Mouse (Mus musculus) cerebellum, postnatal 25 days (tissue): ENCODE data around the gene Olfr809.

Source experiments
- DNase-seq, 2 experiments: peaks; one replicate each; pipeline ENCODE4 v3.0.0; 2021; ENCODE audit warnings: mixed read lengths in 2 of 2

Gene Olfr809

GRCm38 (mm10) chr10:129774338-129774737 is at the start of gene Olfr809:
Gene Olfr809, plus strand, starts transcription at chr10:129774638.
- DNase-seq: no peak

GRCm38 (mm10) chr10:129729275-129729674 is 45.2 kb upstream of the Olfr809 start, which contains the start of gene Olfr805:
Gene Olfr805, minus strand, starts transcription at chr10:129729375.
- no peak for DNase-seq

GRCm38 (mm10) chr10:129741821-129742220 is 32.6 kb upstream of the Olfr809 start, which contains the start of gene Olfr806:
Gene Olfr806, minus strand, starts transcription at chr10:129741921.
- no peak for DNase-seq

GRCm38 (mm10) chr10:129757693-129758092 is 16.7 kb upstream of the Olfr809 start, which contains the start of gene Olfr807:
Gene Olfr807, minus strand, starts transcription at chr10:129757793.
- no peak for DNase-seq

GRCm38 (mm10) chr10:129765182-129765581 is 9.3 kb upstream of the Olfr809 start, which contains the start of gene Olfr808:
Gene Olfr808, plus strand, starts transcription at chr10:129765482.
- no peak for DNase-seq

GRCm38 (mm10) chr10:129778123-129778522 is 3.7 kb downstream of the Olfr809 start:
- no peak for DNase-seq

GRCm38 (mm10) chr10:129794817-129795216 is 20.4 kb downstream of the Olfr809 start, which contains the start of gene Olfr810:
Gene Olfr810, minus strand, starts transcription at chr10:129794917.
- DNase-seq: no peak

- DNase-seq: no peak
These were observed 29.9 kb downstream of the Olfr809 start, which contains the start of gene Olfr811 for GRCm38 (mm10) chr10:129804296-129804695. Gene Olfr811, minus strand, starts transcription at chr10:129804396.
